Mouse (Mus musculus) forebrain, embryonic 15.5 days (tissue): Measurements from ENCODE around the gene Gng3. TPM values are rescaled to one million over a fixed set of nuclear protein-coding genes. Genes with fewer than 3 reads are reported as not detected.

ENCODE experiments used
- ATAC-seq: fragments of 200-750 bp; cut with Nextera tagmentation; replicated peaks from 2 replicates; pipeline ENCODE4 v1.8.0; 2017; ENCODE audit warnings: mild to moderate bottlenecking, moderate TSS enrichment, moderate library complexity
- H3K27ac ChIP-seq: fragments of 300-500 bp; sonication (generic); replicated peaks from 2 replicates; pipeline ENCODE4 v1.5.1; 2015; ENCODE audit warnings: mild to moderate bottlenecking, inconsistent platforms
- H3K27me3 ChIP-seq: fragments of 300-500 bp; sonication (generic); 2 replicates; pipeline ENCODE4 v1.6.1; 2015; ENCODE audit warnings: inconsistent platforms
- H3K36me3 ChIP-seq: fragments of 300-500 bp; sonication (generic); 2 replicates; pipeline ENCODE4 v1.6.1; 2015; ENCODE audit warnings: mild to moderate bottlenecking, inconsistent platforms
- H3K4me1 ChIP-seq: fragments of 300-500 bp; sonication (generic); 2 replicates; pipeline ENCODE4 v1.6.1; 2015; ENCODE audit warnings: inconsistent platforms
- H3K4me2 ChIP-seq: fragments of 300-500 bp; sonication (generic); replicated peaks from 2 replicates; pipeline ENCODE4 v1.6.1; 2015; ENCODE audit warnings: mild to moderate bottlenecking, inconsistent platforms
- H3K4me3 ChIP-seq: fragments of 300-500 bp; sonication (generic); 2 replicates; pipeline ENCODE4 v1.5.1; 2015; ENCODE audit warnings: mild to moderate bottlenecking, inconsistent platforms
- H3K9ac ChIP-seq: fragments of 300-500 bp; sonication (generic); replicated peaks from 2 replicates; pipeline ENCODE4 v1.6.1; 2015; ENCODE audit warnings: mild to moderate bottlenecking, inconsistent platforms
- H3K9me3 ChIP-seq: fragments of 300-500 bp; sonication (generic); 2 replicates; pipeline ENCODE4 v1.6.1; 2016; ENCODE audit warnings: inconsistent platforms
- WGBS: fragments of 180-500 bp; shearing (Covaris S2); methylation state at CpG from one replicate; pipeline ENCODE4 v1.1.7; 2015; ENCODE audit warnings: mixed read lengths; 5-methylcytosine and 5-hydroxymethylcytosine counted together
- microRNA-seq: library from miRNA; unstranded; fragments of <30 nt; microRNA quantifications from one replicate; pipeline ENCODE4, GENCODE M21; 2016
- polyA plus RNA-seq: library from polyadenylated mRNA; unstranded; fragments of >200 nt; fragmentation: Nextera tagmentation; extraction: Ambion mirVana; gene quantifications from 2 replicates; pipeline ENCODE4 v1.2.1, GENCODE M21; 2015

Gene Gng3
- polyA plus RNA-seq, 1 experiment from 2014 or later = 272 TPM

DNA sequence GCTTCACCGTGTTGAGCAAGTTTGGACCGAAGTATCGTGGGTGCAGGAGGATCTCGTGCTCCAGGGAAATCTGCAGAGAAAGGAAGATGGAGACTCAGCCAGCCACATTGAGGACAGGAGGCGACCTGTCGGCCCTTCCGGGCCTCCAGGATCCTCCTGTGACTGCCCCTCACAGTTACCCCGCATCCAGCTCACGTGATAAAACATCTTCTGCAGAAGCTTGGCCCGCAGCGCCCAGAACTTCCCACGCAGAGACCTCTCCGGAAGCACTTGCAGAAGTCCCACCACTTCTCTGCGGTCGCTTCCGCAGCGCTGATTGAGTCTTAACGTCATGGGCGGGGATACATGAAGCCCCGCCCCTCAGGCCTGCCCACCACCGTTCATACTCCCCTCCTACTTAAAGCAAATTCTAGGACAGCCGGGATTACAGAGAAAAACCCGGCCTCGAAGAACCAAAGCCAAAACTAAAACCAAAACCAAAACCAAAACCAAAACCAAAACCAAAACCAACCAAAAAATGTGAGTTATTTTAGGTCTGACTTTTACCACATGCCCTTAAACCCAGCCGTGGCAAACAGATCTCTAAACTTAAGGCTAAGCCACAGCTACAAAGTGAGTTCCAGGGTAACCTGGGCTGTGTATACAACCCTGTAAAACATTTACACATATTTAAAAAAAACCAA, 40.6 kb downstream of the Gng3 start, which contains the start of gene Polr2g:
TSS of gene Polr2g (minus strand) at position 314 of the 683 bp plus-strand sequence.
- peaks cover 21% of the 10 kb centered on the region for H3K36me3 ChIP-seq
- peak within 1 kb of the TSS; percentile 78 for H3K4me3 ChIP-seq
- peak; percentile 75 for ATAC-seq
- H3K4me2 ChIP-seq = peak within 1 kb of the TSS; percentile 89
- H3K9ac ChIP-seq = peak within 1 kb of the TSS; percentile 74
- WGBS = 2% methylated on average over 25 of the region's 25 CpGs
- no peaks in the 10 kb centered on the region for H3K27me3 ChIP-seq
- peaks cover 32% of the 10 kb centered on the region for H3K4me1 ChIP-seq
- peak within 1 kb of the TSS; percentile 70 for H3K27ac ChIP-seq
- no peaks in the 10 kb centered on the region for H3K9me3 ChIP-seq

DNA sequence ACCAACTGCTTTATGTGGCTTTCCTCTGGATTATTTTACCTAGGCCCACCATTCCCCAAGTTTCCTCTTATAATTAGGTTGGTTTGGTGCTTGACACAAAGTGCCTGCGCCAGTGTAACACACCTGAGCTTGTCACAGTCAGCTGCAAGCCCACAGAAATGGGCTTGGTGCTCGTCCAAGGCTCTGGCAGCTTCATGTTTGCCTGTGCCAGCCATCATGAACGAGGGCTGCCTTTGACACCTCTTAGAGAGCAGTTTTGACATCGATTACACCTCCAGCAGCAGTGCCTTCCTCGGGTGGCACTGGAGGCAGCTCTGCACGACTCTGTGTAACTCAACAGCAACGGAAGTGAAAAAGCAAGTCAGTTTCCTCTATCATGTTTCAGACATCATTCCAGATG, 48.8 kb downstream of the Gng3 start:
- H3K9ac ChIP-seq = no peak overlapping the region
- H3K36me3 ChIP-seq = peaks cover 27% of the 10 kb centered on the region
- no peak overlapping the region for H3K4me2 ChIP-seq
- H3K27me3 ChIP-seq = no peaks in the 10 kb centered on the region
- no peaks in the 10 kb centered on the region for H3K9me3 ChIP-seq
- H3K27ac ChIP-seq = no peak overlapping the region
- H3K4me3 ChIP-seq = no peak overlapping the region
- WGBS = 85% methylated on average over 7 of the region's 7 CpGs
- no peak for ATAC-seq
- peaks cover 12% of the 10 kb centered on the region for H3K4me1 ChIP-seq

DNA sequence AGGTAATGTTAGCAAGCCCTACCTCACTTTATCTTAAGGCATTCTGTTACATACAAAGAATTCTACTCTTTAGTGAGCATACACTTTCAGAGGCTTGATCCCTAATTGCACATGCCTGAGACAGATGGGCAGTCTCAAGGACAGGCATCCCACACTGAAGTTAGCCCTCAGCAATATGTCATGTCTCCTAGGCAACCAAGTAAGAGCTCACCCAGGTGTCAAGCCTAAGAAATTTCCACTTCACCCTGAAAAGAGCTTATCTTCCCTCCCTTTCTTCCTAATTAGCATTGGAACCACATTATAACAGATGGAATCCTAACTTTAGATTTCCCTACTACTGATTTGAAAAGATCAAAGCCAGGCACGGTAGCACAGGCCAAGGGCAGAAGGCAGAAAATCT, 49.8 kb downstream of the Gng3 start:
- H3K9me3 ChIP-seq = no peaks in the 10 kb centered on the region
- no peak overlapping the region for H3K4me3 ChIP-seq
- peak overlapping the region; percentile 40 for H3K27ac ChIP-seq
- H3K4me1 ChIP-seq = peaks cover 13% of the 10 kb centered on the region
- H3K9ac ChIP-seq = no peak overlapping the region
- H3K4me2 ChIP-seq = no peak overlapping the region
- H3K36me3 ChIP-seq = peaks cover 19% of the 10 kb centered on the region
- 58% methylated on average over 1 of the region's 1 CpGs for WGBS
- ATAC-seq = no peak
- no peaks in the 10 kb centered on the region for H3K27me3 ChIP-seq

DNA sequence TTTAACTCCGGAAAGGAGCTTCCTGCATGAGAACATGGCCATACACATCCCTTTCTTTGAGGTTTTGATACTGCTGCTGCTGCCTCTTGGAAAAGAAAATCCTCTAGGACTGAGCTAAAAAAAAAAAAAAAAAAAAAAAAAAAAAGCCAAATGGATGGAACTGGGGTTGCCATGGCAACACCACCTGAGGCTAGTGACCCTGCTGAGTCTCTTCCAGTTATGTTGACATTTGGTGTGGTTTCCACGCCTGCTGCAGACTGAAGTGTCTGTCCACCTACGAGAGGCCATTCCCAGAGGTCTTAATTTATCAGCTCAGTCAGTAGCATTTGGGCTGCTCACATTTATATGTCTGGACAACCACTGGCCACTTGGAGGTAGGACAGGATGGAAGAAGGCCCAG, 50.5 kb downstream of the Gng3 start:
- peak overlapping the region; percentile 40; the same call in 1 of the 2 replicates for H3K27ac ChIP-seq
- 0 out of 2 replicates have a peak overlapping the region, but pooled peaks have one; percentile 7 for H3K9ac ChIP-seq
- no peaks in the 10 kb centered on the region for H3K9me3 ChIP-seq
- ATAC-seq = no peak
- peaks cover 13% of the 10 kb centered on the region for H3K4me1 ChIP-seq
- H3K27me3 ChIP-seq = no peaks in the 10 kb centered on the region
- H3K4me2 ChIP-seq = no peak overlapping the region
- 17% methylated on average over 3 of the region's 3 CpGs for WGBS
- H3K4me3 ChIP-seq = no peak overlapping the region
- H3K36me3 ChIP-seq = peaks cover 14% of the 10 kb centered on the region

Small RNAs within 50 kb of the gene (microRNA-seq; reads per million reads assigned to microRNA genes)
- gene Mir5136 = not detected

Other genes starting within 250 kb of the Gng3 start
- gene Slc22a8, start 247.9 kb downstream of the Gng3 start, polyA plus RNA-seq = 5.5 and 6.1 TPM in 2 replicates
- 6.6 and 7.8 TPM in 2 replicates for gene Slc22a6, start 221.2 kb downstream of the Gng3 start, polyA plus RNA-seq
- 5.1 and 5.4 TPM in 2 replicates for gene Chrm1, start 175.4 kb downstream of the Gng3 start, polyA plus RNA-seq
- gene Slc3a2, start 115.8 kb downstream of the Gng3 start, polyA plus RNA-seq = 164 and 171 TPM in 2 replicates
- gene Wdr74, start 103.4 kb downstream of the Gng3 start, polyA plus RNA-seq = 96.5 and 97.4 TPM in 2 replicates
- gene 1700092M07Rik, start 98.5 kb downstream of the Gng3 start, polyA plus RNA-seq = 1.5 and 2.5 TPM in 2 replicates
- gene Stx5a, start 97.8 kb downstream of the Gng3 start, polyA plus RNA-seq = 130 and 133 TPM in 2 replicates
- gene Nxf1, start 82.1 kb downstream of the Gng3 start, polyA plus RNA-seq = 187 and 192 TPM in 2 replicates
- 249 and 250 TPM in 2 replicates for gene Tmem223, start 68.2 kb downstream of the Gng3 start, polyA plus RNA-seq
- gene Tmem179b, start 64.7 kb downstream of the Gng3 start, polyA plus RNA-seq = 27.4 and 33.9 TPM in 2 replicates
- gene Taf6l, start 52.8 kb downstream of the Gng3 start, polyA plus RNA-seq = 32.2 and 34.1 TPM in 2 replicates
- gene Polr2g, start 40.6 kb downstream of the Gng3 start, polyA plus RNA-seq = 162 and 169 TPM in 2 replicates
- 8.3 and 9.6 TPM in 2 replicates for gene Zbtb3, start 36.6 kb downstream of the Gng3 start, polyA plus RNA-seq
- gene Ttc9c, start 19.9 kb downstream of the Gng3 start, polyA plus RNA-seq = 68.4 and 72.7 TPM in 2 replicates
- 5.9 and 6.1 TPM in 2 replicates for gene Hnrnpul2, start 19.2 kb downstream of the Gng3 start, polyA plus RNA-seq
- not detected in 2 replicates for gene AC129217.1, start 9.4 kb downstream of the Gng3 start, polyA plus RNA-seq
- 80.7 and 85.2 TPM in 2 replicates for gene Bscl2, start 1.7 kb downstream of the Gng3 start, polyA plus RNA-seq
- gene Lrrn4cl, start 11.6 kb upstream of the Gng3 start, polyA plus RNA-seq = 0.53 and 0.60 TPM in 2 replicates
- gene Ubxn1, start 32.3 kb upstream of the Gng3 start, polyA plus RNA-seq = 178 and 181 TPM in 2 replicates
- gene Uqcc3, start 41.7 kb upstream of the Gng3 start, polyA plus RNA-seq = 55.4 and 61.8 TPM in 2 replicates
- 59.1 and 74.7 TPM in 2 replicates for gene Lbhd1, start 44.5 kb upstream of the Gng3 start, polyA plus RNA-seq
- gene Gm49403, start 44.7 kb upstream of the Gng3 start, polyA plus RNA-seq = not detected in 2 replicates
- 53.9 and 55.0 TPM in 2 replicates for gene 1810009A15Rik, start 49.7 kb upstream of the Gng3 start, polyA plus RNA-seq
- 0.25 TPM in 1 of 2 replicates, not detected in the other for gene Gm49416, start 49.7 kb upstream of the Gng3 start, polyA plus RNA-seq
- gene Ints5, start 53.8 kb upstream of the Gng3 start, polyA plus RNA-seq = 42.0 and 43.7 TPM in 2 replicates
- gene Ganab, start 58.9 kb upstream of the Gng3 start, polyA plus RNA-seq = 88.1 and 89.6 TPM in 2 replicates
- 78.9 and 81.0 TPM in 2 replicates for gene B3gat3, start 81.2 kb upstream of the Gng3 start, polyA plus RNA-seq
- 0.87 and 1.5 TPM in 2 replicates for gene Rom1, start 90.2 kb upstream of the Gng3 start, polyA plus RNA-seq
- 10.4 and 11.7 TPM in 2 replicates for gene Eml3, start 90.4 kb upstream of the Gng3 start, polyA plus RNA-seq
- 171 and 175 TPM in 2 replicates for gene Mta2, start 102.7 kb upstream of the Gng3 start, polyA plus RNA-seq
- 34.1 and 34.7 TPM in 2 replicates for gene Tut1, start 114.7 kb upstream of the Gng3 start, polyA plus RNA-seq
- 336 and 348 TPM in 2 replicates for gene Eef1g, start 127.8 kb upstream of the Gng3 start, polyA plus RNA-seq
- gene Ahnak, start 150.1 kb upstream of the Gng3 start, polyA plus RNA-seq = 2.6 and 3.7 TPM in 2 replicates
- gene Scgb1a1, start 248.8 kb upstream of the Gng3 start, polyA plus RNA-seq = not detected in 2 replicates